Mouse (Mus musculus): ENCODE results near the gene Dnttip2.

Gene Dnttip2

DNA sequence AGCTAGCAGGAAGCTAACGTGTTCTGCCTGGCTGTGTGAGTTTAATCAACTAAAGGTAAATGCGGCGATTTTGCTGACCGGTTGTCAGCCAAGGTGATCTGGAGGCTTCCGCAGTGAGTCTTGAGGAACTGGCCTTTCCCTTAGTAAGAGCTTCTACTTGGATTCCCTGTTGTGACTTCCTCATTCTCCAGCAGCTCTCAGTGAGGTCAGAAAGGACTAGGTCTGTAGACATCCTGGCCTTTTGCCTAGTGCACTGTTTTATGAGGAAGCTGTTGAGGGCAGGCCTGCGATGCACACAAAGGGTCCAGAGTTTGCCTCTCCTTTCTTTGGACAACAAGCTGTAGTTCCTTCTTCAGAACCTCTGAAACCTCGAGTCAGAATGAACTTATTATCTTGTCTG, 16.5 kb downstream of the Dnttip2 start:
- no peak for DNase-seq

- no peak for DNase-seq
Measured at GRCm38 (mm10) chr3:122291828-122292227, 17.6 kb downstream of the Dnttip2 start.

DNA sequence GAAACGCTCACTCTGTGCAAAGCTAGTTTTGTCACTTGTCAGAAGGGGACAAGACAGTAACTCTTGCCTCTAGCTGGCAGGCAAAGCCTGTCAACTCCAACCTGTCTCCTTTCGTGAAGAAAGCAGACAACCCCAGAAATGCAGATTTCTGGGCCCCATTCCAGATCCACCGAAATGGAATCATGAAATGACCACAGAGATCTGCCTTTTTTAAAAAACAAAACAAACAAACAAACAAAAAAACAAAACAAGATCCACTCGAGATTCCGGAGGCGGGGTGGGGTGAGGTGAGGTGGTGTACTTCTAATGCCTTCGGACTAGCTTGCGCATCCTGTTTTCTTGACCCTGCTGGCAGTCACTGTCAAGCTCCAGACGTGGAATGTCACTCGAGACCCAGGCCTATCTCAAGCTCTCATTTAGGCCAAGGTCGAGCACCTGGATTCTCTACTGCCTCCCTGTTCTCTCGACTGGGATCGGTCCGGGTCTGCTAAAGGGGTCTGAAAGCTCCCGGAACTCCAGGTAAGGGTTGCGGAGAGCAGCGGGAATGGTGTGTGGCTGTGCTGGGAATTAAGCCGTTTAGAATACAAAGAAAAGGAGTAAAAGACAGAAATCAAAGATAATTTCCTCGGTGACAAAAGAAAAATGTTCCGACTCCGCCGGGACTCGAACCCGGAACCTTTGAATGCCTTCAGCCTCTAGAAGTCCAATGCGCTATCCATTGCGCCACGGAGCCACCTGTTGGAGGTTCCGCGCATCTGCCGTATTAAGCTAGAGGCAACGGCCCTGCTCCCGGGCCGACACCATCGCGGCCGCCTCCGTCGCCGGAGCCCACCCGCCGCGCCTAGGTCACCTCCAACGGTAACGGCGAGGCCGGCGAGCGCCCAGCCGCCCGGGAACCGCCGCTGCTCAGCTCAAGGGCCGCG, 18.4 kb downstream of the Dnttip2 start:
- peak; percentile 93 to 94 for DNase-seq

- DNase-seq: no peak
Measured at GRCm38 (mm10) chr3:122293223-122293953, 19.2 kb downstream of the Dnttip2 start.

DNA sequence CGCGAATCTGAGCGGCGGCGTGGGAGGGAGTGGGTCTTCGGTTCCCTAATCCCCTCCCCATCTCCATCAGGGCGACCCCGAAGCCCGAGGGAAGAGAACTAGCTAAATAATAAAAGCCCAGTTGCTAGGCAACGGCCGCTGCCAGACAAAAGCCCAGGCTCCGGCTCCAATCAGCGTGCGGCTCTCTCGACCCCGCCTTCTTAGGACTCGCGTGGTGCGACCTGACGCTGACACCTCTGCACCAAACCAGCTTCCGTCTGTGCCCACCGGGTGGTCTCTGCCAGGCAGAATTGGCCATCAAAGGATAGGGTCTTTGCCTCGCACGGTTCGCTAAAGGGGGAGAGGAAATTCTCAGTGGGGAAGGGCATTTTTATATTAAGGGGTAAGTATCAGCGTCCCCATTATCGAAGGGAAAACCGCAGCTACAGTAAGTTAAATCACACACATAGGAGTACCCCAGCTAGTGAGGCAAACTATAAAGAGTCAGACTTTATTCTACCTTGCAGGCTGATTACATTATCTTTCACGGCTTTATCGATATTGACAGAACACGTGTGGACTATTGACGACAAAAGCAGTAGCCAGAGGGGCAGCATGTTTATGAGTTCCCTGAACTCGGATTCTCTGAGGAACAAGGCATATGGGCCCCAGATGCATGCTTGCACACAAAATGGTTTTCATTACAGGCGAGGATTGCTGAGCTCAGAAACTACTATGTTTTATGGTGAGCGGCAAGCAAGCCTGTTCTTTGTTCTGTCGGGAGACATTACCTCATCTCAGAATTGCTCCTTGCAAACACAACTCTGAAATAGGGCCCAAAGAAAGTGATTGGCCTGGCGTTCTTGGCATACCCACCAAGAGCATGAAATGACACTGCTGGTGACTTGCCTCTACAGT, 20.0 kb downstream of the Dnttip2 start, which contains the start of gene Bcar3:
Gene Bcar3, plus strand, starts transcription at position 183 of the 897 bp plus-strand sequence.
- DNase-seq: peak; percentile 94 to 95

- DNase-seq: peak; percentile 47 to 67
Measured at GRCm38 (mm10) chr3:122295511-122295910, 21.3 kb downstream of the Dnttip2 start.

DNA sequence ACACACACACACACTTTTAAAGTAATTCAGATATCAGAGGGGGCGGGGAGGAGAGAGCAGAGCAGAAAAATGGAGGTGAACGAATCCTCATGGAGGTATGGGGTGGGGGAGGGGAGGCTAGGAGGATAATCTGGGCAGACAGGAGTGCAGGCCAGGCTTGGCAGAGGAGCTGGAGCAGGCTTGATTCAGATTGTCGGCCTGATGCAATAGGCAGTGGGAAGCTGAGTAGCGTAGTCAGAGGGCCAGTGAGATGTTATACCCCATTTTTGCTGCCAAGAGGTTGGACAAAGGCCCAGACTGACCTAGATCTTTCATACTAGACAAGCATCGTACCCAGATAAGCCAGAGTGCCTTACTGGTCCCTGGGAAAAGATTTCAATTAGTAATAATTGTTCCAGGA, 22.8 kb downstream of the Dnttip2 start:
- DNase-seq: peak; percentile 52 to 71

DNA sequence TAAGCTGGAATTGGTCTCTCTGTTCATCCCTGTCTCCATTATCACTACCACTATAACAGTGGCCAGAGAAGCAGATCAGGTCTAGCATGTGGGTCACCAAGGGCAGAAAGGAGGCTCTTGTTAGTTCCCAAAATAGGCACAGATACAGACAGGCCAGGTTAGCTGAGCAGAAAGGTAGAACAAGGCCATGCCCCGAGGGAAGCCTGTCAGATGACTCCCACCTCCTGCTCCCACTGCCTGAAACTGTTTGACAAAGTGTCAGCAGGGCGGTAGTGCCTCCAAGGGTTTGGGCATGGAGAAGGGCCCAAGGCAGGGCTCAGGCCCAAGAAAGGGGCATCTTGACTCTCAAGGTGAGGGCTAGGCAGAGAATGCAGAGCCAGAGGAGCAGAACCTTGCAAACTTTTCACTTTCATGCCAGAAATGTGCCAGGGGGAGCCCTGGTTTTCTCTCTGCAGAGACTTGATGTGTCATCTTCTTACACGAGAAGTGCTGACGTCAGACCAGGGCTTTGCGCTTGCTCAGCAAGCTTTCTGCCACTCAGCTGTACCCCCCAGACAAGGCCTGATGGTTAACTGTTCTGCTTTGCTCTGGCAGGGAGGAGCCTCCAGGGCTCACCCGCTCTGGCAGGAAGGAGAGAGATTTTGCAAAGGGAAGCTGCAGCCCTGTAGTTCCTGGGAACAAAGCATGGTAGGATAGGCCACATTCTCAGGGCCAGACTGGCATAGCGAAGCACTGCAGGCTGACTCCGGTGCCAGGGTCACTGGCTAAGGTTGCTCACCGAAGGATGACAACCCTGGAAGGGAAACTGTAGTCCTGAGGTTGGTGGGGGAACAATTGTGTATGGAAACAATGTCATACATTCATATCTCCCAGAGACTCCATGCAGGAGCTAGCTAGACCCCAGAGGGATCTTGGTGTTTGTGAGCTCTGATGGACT, 27.1 kb downstream of the Dnttip2 start:
- DNase-seq: peak; percentile 30 to 35

DNA sequence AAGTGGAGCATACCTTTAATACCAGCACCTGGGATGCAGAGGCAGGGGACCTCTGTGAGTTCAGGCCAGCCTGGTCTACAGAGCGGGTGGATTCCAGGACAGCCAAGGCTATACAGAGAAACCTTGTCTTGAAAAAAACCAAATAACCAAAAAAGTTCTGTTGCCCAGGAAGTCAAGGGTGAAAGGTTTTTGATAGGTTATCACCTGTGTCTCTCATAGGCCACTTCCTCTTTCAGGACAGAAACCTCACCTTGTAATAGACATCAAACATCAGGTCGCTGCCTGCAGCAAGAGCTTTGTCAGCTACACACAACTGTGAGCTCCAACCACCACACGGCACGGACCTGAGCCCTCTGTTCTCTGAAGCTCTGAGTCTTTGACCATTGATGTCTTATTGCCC, 30.4 kb downstream of the Dnttip2 start:
- DNase-seq: no peak

- DNase-seq: no peak
Measured at GRCm38 (mm10) chr3:122307894-122308671, 33.9 kb downstream of the Dnttip2 start.

GRCm38 (mm10) chr3:122308981-122309380, 34.8 kb downstream of the Dnttip2 start:
- DNase-seq: no peak

DNA sequence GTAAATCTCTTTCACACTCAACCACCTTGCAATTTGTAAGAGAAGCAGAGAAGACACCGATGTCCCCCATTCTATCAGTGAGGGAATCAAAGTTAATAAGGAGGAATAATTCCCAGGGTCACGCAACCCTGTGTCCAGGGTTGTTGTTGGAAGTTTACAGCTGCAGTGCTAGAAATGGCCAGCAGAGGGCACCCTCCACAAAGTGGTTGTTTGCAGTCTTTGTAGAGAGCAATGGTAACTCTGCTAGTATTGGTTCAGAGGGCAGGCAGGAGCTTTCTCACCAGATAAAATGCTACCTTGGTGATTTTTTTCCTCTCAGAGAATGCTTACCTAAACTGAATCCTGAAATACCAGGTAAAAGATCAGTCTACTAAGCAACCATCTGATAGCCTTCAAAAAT, 37.9 kb downstream of the Dnttip2 start:
- peak; percentile 93 to 96 for DNase-seq

DNA sequence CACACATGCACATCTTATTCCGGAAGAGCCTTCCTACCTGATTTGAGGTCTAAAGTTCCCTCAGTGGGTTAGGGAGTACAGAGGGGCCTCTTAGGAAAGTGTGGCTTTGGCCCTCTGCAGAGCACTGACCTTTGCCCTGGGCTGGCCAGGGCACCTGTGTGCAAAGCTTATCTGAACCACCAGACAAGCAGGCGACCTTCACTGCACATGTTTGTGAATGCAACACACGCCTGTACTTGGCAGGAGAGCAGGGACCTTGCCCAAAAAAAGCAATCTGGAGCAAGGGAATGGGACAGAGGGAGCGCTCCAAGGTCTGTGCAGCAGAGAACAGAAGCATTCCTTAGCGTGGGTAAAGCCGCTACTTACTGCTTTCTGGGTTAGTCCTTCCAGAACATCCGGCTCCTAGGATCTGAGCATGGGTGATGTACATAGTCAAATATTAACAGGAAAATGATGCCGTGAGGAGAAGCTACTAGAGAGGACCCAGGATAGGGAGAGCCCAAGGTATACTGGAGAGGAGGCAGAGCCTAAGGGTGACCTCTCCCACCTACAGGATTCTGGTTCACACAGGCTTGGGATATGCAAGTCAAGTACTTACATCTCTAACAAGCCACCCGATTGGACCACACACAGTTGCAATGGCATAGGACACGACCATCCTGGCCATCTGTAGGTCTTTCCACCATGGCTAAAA, 38.9 kb downstream of the Dnttip2 start:
- no peak for DNase-seq

GRCm38 (mm10) chr3:122313936-122314335, 39.7 kb downstream of the Dnttip2 start:
- DNase-seq: no peak

DNA sequence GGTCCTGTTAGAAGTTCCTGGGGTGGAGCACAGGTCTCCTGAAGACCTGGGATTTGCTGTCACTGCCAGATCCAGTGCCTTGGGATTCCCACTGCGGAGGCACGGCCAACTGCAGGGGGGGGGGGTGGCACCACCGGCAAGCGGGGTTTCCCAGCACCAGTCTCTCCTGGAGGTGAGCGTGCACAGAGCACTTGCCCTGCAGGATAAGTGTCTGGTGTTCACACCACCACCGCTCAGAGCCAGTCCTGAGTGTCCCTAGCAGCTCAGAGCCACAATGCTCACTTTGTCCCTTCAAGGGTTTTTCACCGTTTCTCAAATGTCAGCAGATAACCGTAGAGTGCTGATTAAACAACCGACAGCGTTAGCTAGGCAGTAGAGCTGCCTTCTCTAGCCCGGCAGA, 42.4 kb downstream of the Dnttip2 start:
- no peak for DNase-seq

GRCm38 (mm10) chr3:122317339-122317738, 43.2 kb downstream of the Dnttip2 start:
- no peak for DNase-seq

- no peak for DNase-seq
Measured at GRCm38 (mm10) chr3:122322226-122322625, 48.0 kb downstream of the Dnttip2 start.

DNA sequence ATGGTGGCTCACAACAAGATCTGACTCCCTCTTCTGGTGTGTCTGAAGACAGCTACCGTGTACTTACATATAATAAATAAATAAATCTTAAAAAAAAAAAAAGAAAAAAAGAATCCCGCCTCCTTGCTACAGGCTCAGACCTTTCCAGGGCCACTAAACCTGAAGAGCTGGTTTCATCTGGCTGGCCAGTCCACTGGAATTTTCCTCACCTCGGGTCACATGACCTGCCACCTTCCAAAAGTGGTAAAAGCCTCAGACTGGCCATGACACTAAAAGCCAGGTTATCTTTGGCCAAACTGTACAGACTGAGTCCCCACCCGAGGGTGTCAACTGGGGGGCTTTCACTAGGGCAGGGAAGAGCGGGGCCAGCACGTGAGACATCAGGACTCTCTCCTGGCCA, 49.7 kb downstream of the Dnttip2 start:
- DNase-seq: no peak

DNA sequence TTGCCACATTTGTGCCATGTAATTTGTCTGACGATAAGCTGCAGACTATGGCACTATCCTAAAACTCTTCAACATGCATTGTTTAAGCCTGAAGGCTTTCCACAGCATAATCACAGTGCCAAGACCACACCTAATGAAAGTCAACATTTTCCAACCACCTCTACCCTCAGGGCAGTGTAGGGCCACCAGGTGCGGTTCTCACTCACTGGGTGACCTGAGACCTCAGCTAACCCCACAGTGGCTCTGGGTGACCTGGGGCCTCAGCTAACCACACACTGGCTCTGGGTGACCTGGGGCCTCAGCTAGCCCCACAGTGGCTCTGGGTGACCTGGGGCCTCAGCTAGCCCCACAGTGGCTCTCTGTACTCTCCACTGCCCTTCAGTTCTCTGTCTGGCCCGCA, 50.3 kb downstream of the Dnttip2 start:
- DNase-seq: no peak

- no peak for DNase-seq
Measured at GRCm38 (mm10) chr3:122330484-122330883, 56.3 kb downstream of the Dnttip2 start.
